Comparison of ENCODE assay signal across 16 mouse cellular contexts in genomic region chr9:66152011-66152410, GRCm38 (mm10).
"Had no signal": no experiment of that assay in that cellular context is flagged by ENCODE, and none has a peak within 500 bp of the region (broad histone marks: within the 10 kb centered on the region; RNA-seq: fewer than 3 reads in every experiment).

No protein-coding gene starts in this region.

- H3K27me3 ChIP-seq: midbrain, embryonic 15.5 days; neural tube, embryonic 12.5 days had no signal

- H3K36me3 ChIP-seq: lung, embryonic 15.5 days; midbrain, embryonic 12.5 days; midbrain, embryonic 15.5 days; neural tube, embryonic 12.5 days; stomach, embryonic 15.5 days had no signal

- H3K9me3 ChIP-seq: lung, embryonic 15.5 days; megakaryocyte, embryonic 14.5 days; midbrain, embryonic 12.5 days; midbrain, embryonic 15.5 days; neural tube, embryonic 12.5 days; stomach, embryonic 15.5 days had no signal

- H3K4me1 ChIP-seq: lung, embryonic 15.5 days; midbrain, embryonic 12.5 days; midbrain, embryonic 15.5 days; neural tube, embryonic 12.5 days; stomach, embryonic 15.5 days had no signal

- H3K9ac ChIP-seq: lung, embryonic 15.5 days; midbrain, embryonic 12.5 days; midbrain, embryonic 15.5 days; neural tube, embryonic 12.5 days; stomach, embryonic 15.5 days had no signal

- H3K4me3 ChIP-seq: lung, embryonic 15.5 days; megakaryocyte, embryonic 14.5 days; midbrain, embryonic 12.5 days; midbrain, embryonic 15.5 days; neural tube, embryonic 12.5 days; stomach, embryonic 15.5 days had no signal

- H3K4me2 ChIP-seq: lung, embryonic 15.5 days; midbrain, embryonic 12.5 days; midbrain, embryonic 15.5 days; neural tube, embryonic 12.5 days; stomach, embryonic 15.5 days had no signal

- H3K27ac ChIP-seq: lung, embryonic 15.5 days; macrophage; midbrain, embryonic 12.5 days; midbrain, embryonic 15.5 days; neural tube, embryonic 12.5 days; stomach, embryonic 15.5 days; stomach, postnatal 0 days had no signal

- ATAC-seq: lung, postnatal 0 days; midbrain, embryonic 15.5 days had no signal

- DNase-seq: lung, adult 2 months; lung, postnatal 14 days; lung, postnatal 36 days; right cerebral cortex, postnatal 14 days; thymus, adult 2 months; thymus, postnatal 25 days; thymus, postnatal 4 days had no signal
